Mouse (Mus musculus): ENCODE results near the gene Desi1.
"Not testable (repeated sequence)": the region's sequence is repeated elsewhere in the genome, so short reads cannot be mapped to it uniquely, and the experiment has no call there.

Gene Desi1

DNA sequence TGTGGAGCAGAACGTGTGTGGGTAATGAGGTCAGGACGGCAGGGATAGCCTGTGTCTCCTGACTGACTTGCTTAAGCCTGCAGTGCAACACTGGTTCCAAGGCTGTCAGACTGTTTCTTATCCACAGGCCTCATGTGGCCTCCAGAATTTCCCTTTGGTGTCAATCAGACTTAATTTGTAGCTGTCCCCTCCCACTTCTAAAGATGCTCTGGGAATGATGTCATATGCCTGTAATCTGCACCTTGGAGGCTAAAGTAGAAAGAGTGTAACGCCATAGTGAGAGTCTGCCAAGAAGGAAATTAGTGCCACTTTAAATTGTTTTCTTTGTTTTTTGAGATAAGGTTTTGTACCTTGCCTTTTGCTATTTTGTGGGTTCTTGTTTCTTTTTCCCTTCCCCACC, 14.4 kb downstream of the Desi1 start:
- no peak for DNase-seq (ENCODE audit: low spot score)

DNA sequence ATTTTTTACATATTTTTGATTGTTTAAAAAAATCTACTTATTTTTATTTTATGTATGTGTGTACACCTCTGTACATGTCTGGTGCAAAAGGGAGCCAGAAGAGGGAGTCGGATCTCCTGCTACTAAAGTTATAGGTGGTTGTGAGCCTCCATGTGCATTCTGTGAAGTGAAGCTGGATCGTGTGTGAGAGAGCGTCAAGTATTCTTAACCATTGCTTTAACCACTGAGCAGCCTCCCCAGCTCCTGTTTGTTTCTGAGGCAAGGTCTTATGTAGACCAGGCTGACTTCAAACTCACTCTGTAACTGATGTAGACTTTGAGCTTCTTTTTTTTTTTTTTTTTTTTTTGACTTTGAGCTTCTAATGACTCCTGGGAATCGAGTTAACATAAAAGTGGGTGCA, 16.2 kb downstream of the Desi1 start:
- DNase-seq (ENCODE audit: low spot score), result no peak

DNA sequence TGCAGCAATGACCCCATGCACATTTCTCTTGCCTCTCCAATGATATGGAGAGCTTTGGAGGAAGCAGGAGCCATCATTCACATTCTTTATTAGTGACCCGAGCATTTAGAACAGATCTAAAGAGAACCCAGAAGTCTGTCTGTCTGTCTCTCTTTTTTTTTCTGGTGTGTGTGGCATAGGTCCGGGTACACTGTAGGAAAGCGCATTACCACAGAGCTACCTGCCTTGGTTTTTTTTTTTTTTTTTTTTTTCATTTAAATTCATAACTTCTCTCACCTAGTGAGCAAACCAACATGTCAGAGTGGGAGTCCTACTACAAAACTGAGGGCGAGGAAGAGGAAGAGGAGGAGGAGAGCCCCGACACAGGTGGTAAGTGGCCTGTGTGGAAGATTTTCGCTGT, 16.8 kb downstream of the Desi1 start:
- no peak for DNase-seq (ENCODE audit: low spot score)

DNA sequence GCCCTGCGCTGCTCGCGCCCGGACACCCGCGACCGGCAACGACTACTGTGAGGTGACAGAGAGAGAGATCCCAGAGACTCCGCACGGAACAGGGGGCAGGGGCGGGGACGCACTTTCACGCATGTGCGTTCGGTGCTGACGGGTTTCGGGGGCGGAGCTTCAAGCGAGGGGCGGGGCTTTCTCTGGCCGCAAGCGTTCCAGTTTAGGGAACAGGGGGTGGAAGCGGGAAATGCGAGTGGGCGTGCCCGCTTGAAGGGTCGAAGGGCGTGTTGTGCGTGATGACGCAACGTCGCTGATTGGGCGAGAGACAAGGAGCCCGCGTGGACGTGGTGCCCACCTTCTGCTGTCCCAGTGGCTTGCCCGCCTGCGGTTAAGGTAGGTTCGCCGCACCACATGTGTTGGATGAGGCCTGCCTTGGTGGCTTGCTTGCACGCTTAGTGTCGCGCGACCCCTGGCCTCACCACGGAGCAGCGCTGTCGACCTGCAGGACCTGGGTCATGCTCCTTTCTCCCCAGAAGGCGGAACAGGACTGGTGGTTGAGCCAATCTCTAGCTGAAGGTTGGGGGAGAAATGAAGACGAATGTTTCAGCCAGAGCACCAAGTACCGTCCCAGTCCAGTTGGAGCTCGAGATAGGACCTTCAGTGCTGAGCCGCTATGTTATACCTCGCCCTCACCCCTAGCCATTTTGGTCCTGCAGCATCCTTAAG, 17.4 kb downstream of the Desi1 start:
- peak; percentile 99 for DNase-seq (ENCODE audit: low spot score)

DNA sequence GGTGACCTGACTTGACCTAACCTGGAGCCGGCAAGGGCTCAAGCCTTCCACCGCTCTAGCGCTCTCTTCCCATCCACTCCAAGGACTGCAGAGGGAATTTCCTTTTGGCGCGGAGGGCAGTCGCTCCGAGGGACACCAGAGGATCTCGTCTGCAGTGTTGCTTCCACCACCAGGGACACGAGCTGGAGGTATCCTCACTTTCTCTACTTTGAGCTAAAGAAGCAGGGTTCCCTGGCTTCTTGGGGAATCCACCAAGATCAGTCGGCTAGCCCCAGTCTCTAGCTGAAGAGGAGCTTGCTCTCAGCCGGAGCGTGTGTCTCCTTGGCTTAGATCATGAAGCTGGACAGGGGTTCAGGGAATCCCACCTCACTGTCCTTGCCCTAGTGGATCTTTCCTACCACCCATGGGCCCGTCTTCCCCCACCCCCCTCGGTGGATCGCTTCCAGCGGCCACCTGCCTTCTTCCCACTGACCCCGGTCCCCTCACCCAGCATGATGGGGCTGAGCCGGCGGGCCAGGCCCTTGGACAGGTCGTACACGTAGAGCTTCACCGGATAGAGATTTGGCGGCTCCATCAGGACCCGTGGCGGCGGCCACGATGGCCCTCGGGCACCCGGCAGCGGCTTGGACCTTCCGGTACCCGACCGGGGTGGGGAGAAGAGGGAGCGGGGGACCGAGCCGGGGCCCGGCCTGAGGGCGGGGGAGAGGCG, 18.1 kb downstream of the Desi1 start:
- peak; percentile 21 for DNase-seq (ENCODE audit: low spot score)

DNA sequence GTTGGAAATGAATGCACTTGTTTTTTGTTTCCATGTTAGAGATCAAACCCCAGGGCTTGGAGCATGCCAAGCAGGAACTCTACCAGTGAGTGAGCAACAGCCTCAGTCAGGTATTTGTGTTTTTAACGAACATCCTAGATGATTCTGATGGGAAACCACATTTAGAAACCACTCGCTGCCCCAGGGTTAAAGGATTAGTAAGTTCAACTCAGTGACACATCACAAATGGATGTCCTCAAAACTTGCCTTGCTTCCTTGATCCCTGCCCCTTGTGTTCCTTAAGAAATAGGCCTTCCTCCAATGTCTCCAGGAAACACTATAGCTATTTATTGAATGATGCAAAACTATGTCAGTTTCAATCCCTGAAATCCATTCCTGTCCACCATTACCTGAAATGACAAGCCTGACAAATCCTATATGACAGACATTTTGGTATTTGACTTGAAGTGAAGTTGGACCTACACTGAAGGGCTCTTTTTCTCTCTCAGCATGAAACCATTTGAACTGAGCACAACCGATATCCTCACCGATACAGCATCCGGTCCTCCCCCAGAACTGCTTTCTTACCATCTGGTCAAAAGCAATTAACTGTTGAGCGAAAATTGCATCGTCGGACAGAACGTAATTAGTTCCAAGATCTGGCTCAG, 18.8 kb downstream of the Desi1 start:
- DNase-seq (ENCODE audit: low spot score), result no peak

DNA sequence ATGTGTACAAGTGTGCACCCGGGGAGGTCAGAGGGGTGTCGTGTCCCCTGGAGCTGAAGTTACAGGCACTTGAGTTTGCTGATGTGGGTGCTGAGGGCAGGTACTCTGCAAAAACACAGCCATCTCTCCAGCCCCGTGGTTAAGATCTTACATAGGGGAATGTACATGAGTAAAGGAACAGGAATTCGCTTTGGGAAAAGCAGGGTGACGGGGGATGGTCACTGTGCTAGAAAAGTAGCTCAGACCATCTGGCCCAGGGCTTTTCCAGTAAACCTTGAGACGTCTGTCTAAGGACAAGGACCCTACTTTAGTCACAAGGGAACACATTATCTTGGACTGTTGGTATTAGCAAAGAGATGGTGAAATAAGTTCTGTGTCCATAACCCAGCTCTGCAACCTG, 21.7 kb downstream of the Desi1 start:
- no peak for DNase-seq (ENCODE audit: low spot score)

DNA sequence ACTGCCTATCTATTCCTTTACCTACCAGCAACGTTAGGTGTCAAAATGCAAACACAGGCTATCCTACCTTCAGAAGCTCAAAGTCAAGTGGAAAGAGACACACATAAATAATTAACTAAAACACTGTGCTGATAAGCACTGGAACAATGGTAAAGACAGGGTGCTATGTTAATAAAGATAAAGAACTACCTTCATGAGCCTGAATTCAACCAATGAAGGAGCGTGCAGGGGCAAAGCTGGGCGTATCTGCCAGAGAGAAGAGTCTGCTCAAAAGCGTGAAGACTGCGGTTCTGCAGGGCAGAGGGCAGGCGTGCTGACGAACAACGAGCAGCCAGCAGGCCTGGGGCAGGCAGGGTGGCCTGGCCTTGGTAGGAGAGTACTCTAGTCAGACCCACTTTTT, 29.4 kb downstream of the Desi1 start:
- DNase-seq (ENCODE audit: low spot score), result no peak

DNA sequence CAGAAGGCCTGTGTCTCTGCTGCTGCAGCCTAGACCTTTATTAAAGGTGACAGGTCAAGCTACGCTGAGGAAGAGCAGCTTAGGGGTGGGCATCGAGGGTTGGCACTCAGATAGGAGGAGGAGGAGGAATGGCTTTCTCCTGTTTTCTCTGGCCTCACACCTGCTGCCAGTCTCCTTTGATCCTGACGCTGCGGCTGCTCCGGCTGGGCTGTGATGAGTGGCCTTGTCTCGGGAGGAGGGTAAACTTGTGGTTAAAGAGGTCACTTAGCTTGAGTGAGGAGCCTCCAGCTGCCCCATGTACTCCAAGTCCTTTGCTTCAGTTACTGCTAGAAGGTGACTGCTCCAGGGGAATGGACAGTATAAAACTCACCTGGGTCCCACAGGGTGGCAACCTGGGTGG, 39.7 kb downstream of the Desi1 start:
- no peak for DNase-seq (ENCODE audit: low spot score)

DNA sequence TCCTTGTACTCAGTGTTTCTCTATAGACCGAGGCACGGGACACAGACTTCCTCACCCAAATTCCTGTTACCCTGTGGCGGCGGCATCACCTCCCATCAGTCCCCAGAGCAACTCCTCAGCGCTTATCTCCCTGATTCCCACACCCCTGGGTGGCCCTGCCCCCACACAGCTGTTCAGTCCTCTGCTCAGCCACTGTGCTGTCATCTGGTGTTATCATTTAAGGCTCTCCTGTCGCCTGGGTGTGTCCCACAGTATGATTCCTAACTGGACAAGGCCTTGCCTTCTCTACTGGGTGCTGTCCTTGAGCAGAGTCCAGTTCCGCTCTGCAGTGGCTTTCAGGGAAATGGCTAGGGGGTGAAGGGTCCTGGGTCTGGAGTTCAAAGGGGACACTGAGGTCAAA, 43.1 kb downstream of the Desi1 start:
- no peak for DNase-seq (ENCODE audit: low spot score)

DNA sequence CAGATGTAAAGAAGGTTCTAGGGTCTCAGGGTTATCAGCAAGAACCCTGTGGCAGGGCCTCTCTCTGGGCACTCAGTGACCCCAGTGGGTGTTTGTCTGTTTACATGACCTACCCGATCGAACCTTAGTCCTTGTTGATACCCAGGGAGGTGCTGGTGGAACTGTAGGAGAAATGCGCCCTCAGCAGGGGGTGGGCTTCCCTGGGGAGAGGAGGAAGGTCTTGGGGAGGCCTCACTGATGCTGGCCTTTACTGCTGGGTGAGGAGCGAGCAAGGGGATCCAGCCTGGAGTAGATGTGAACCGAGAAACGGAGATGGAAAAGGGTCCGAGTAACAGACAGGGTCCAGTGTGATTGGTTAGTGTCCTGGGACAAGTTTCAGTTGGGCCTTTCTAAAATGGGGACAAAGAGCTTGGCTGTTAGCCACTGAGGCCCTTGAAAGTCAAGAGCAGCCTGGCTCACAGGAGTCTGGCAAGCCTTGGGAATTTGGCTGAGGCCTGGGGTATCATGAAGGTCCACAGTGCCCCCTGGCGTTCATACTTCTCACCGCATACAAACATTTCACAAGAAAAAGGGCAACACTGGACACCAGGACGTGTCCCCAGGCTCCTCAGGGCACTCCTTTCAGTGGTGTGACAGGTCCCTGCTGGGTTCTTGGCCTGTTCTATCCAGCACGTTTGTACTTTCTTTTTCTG, 44.1 kb downstream of the Desi1 start:
- peak; percentile 70 for DNase-seq (ENCODE audit: low spot score)

DNA sequence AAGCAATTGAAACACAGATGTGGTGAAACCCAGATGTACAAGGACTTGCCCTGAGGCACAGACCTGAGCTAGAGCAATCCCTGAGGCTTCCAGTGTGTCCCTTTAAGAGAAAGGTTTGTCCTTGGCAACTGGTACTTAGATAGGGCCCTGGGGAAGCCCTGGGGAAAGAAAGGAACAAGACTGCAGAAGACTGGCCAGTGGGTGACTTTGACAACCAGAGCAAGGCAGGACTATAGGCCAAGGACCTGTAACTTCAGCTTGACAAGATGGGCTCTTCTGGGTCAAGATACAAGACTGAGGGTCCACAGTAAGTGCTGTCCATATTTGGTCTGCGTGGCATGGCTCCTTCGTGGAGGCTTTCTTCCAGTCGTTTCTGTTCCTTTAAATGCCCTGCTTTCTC, 46.0 kb downstream of the Desi1 start, which contains the start of gene Xrcc6:
Xrcc6 (plus strand) TSS at position 190 of the 400 bp plus-strand sequence.
- no peak for DNase-seq (ENCODE audit: low spot score)

DNA sequence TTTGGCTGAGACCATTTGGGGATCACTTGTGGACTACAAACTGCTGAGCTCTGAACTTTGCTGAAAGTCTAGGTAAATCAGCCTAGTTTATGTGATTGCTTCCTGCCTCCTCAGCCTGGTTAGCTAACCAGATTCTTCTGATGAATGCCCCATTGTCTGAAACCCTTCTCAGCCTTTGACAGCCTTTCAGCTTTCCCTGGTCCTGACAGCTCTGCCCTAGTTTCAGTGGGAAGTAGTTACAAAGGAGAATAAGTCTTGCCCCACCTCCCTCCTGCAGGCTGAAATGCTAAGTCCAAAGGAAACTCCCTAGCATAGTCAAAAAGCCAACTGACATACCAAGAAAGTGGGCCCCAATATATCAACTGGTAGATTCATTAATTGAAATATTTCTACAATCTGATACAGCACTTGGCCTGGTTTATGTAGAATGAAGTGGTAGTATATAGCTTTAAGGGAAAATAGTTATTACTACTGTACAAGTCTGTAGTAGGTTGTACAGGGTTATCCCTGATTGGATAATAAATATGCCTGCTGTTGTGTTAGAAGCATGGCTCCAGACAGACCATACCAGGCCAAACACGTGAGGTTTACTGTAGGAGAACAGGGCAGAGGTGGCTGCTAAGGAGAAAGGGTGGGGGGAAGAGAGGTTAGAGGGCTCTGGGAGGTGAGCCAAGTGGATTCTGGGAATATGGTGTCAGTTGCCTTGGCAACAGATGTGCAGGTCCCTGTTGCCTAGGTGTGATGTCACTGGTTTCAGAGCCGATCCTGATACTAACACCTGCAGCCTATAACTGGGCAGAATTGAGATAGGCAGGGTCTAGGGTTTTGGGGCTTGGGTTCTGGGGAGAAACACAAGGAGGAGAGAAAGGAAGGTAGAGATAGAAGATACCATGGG, 48.1 kb downstream of the Desi1 start:
- no peak for DNase-seq (ENCODE audit: low spot score)

DNA sequence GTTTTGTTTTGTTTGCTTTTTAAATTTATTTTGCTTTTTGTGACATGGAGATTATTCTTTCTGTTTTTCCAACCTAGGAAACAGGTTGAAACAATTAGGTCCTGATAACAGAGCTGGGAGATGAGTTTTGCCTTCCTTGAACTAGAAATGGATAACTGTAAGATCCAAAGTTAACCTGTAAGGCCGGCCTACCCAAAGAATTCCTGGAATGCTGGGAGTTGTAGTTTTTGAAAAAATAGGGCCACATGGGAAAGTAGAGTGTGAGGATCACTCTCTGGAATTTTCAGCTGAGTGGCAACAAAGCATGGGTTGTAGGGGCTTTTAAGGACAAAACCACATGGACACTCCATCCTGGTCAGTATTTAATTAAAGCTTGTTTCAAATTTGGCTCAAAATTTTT, 51.5 kb downstream of the Desi1 start:
- no peak for DNase-seq (ENCODE audit: low spot score)

DNA sequence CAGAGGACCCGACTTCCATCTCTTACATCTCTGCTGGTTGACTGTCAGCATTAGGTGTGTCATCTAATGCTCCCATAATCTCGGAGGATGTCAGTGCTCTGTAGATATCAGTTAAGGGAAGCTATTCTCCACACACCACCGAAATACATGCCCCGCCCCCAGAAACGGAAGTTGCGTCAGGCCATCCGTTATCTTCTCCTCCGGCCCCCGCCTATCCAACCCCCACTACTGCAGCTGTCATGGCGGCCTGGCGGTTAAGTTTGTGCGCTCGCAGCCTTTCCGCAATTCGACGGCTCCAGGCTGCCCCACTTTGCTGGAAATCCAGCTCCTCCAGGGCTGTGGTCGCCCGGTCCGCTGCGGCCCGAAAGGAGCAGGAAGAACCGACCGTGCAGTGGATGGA, 53.3 kb downstream of the Desi1 start, which contains the start of gene 1700029P11Rik:
1700029P11Rik (plus strand) TSS at position 220 of the 400 bp plus-strand sequence.
- peak; percentile 78 for DNase-seq (ENCODE audit: low spot score)

DNA sequence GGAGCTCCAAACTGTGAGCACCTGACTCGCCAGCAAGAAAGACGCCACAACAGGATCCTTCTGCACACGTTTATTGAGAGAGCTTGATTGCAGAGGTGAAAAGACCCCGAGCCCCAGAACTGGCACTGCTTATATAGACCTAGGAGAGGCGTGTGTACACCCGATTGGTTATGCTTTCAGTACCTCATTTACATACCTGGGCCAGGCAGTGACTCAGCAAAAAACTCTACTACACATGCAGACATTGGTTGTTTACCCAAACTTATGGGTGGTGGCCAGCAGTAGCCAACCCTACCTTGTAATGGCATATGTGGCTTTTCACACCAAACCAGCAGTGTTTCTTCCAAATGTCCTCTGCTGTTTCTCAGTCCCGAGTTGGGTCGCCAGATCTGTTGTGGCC, 58.5 kb downstream of the Desi1 start:
- DNase-seq (ENCODE audit: low spot score), result not testable (repeated sequence)

DNA sequence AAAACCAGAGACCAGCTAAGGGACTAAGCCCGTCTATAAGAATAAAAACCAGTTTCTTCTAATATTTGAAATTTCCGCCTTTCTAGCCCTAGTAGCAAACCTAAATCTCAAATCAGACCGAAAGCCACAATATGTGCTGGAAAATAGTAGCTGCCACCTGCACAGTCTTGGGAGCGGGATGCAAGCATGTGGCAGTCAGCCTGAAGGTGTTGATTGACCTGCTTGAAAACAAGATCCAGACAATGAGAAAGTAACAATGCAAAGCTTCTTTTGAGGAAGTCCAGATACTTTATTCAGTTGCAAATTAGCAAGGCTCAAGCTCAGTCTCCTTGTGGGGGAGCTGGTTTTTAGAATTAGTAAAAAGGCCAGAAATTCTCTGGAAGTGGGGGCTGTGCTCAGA, 63.2 kb downstream of the Desi1 start:
- not testable (repeated sequence) for DNase-seq (ENCODE audit: low spot score)

DNA sequence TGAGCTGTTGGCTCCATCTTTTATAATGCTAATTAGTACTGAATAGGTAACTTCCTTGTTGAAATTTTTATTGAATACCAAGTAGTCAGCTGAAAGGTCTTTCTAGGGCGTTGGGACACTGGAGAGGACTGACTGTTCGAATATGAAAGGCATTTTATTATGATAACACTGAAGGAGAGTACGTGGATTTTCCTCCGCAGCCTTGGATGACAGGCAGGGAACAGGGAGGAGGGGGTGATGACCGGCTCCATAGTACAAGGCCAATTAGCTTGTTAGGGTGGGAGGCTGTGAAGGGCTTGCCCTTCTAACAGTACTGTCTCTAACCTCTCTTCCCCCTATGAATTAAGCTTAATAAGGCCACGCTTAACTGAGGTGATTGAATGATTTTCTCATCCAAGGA, 64.0 kb downstream of the Desi1 start:
- DNase-seq (ENCODE audit: low spot score), result not testable (repeated sequence)

DNA sequence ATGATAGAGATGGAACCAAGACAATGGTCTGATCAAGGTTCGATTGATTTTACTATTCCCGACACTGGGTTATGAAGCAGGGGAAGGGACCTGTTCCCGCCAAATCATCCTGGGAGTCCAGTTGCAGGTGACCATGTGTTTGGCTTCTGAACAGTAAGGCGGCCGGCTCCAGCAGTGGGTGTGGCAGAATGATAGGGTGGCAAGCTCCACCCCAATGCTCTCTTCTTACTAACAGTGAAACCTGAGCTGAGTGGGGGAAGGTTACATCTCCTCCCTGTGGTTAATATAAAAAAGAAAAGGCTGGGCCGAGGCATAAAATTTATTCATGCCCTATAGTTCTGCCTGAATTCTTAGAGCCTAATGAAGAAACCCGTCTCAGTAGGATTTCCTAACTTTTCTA, 64.5 kb downstream of the Desi1 start:
- DNase-seq (ENCODE audit: low spot score), result no peak

DNA sequence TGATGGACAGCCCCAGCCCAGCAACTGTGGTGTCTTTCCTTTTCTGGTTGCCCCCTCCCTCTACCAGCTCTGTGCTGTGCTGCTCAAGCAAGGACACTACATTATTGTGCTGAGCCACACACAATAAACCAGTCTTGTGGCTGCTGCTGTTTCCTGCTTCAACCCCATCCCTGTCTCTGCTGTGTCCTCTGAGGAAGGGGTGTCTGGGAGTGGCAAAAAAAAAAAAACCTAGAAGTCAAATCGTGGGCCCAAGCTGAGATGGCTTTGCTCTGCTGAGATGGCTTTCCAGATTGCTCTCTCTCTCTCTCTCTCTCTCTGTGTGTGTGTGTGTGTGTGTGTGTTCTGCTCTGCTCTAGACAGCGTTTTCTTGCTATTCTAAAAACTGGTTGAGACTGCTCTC, 65.2 kb downstream of the Desi1 start:
- DNase-seq (ENCODE audit: low spot score), result no peak

DNA sequence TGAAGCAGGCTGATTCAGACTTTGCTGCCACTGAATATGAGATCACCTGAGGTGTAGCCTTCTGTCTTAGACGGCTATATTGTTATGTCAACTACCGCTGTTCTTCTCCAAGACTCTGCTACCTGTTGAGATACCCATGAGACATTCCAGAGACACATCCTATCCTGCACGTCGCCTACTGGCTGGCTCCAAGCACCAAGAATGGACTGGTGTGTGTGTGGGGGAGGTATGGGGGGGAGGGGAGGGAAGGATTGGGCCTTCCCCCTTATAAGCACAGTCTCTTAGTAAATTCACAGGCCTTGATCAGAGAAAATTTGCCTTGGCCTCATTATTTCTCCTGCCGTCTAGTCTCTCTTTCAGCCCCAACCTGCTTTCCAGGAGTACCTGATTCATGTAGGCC, 65.8 kb downstream of the Desi1 start:
- DNase-seq (ENCODE audit: low spot score), result no peak
